Mouse (Mus musculus) hindbrain, embryonic 14.5 days (tissue): ENCODE measurements at regions not wholly inside any gene's neighbourhood (a gene's known extent, or its start where the extent isn't known, plus 50 kb on each side); places are given as distances from the start of the nearest gene placed in this dataset.

Experiments
- ATAC-seq: fragments of 200-750 bp; cut with Nextera tagmentation; 2 replicates; pipeline ENCODE4 v1.8.0; 2017; ENCODE audit warnings: moderate number of reproducible peaks, mild to moderate bottlenecking, moderate TSS enrichment, moderate library complexity; ENCODE audit not compliant: low FRiP score
- DNase-seq: peaks from one replicate; pipeline ENCODE4 v3.0.0-alpha.2; 2015; ENCODE audit warnings: low spot score
- H3K27ac ChIP-seq: fragments of 300-500 bp; sonication (generic); 2 replicates; pipeline ENCODE4 v1.5.1; 2014; ENCODE audit warnings: mild to moderate bottlenecking, moderate library complexity
- H3K27me3 ChIP-seq: fragments of 300-500 bp; sonication (generic); 2 replicates; pipeline ENCODE4 v1.6.1; 2014; ENCODE audit warnings: mild to moderate bottlenecking, low read length, mixed read lengths; ENCODE audit not compliant: control insufficient read depth, insufficient read depth
- H3K36me3 ChIP-seq: fragments of 300-500 bp; sonication (generic); replicated peaks from 2 replicates; pipeline ENCODE4 v1.6.1; 2014; ENCODE audit not compliant: control insufficient read depth, insufficient read depth
- H3K4me1 ChIP-seq: fragments of 300-500 bp; sonication (generic); replicated peaks from 2 replicates; pipeline ENCODE4 v1.6.1; 2014; ENCODE audit warnings: antibody characterized with exemption, low read length, mixed read lengths; ENCODE audit not compliant: control insufficient read depth, insufficient read depth
- H3K4me2 ChIP-seq: fragments of 300-500 bp; sonication (generic); replicated peaks from 2 replicates; pipeline ENCODE4 v1.6.1; 2014; ENCODE audit warnings: mild to moderate bottlenecking, moderate library complexity
- H3K4me3 ChIP-seq: fragments of 300-500 bp; sonication (generic); replicated peaks from 2 replicates; pipeline ENCODE4 v1.5.1; 2014; ENCODE audit warnings: mild to moderate bottlenecking, low read length
- H3K9ac ChIP-seq: fragments of 300-500 bp; sonication (generic); 2 replicates; pipeline ENCODE4 v1.6.1; 2014
- H3K9me3 ChIP-seq: fragments of 300-500 bp; sonication (generic); 2 replicates; pipeline ENCODE4 v1.6.1; 2016; ENCODE audit warnings: low read length; ENCODE audit not compliant: control insufficient read depth
- WGBS: fragments of 180-500 bp; shearing (Covaris S2); extraction: QIAGEN DNeasy Blood & Tissue Kit; methylation state at CpG from one replicate; pipeline ENCODE4 v1.1.7; 2014; 5-methylcytosine and 5-hydroxymethylcytosine counted together

GRCm38 (mm10) chr2:159652243-159652642 lies 681.7 kb downstream of the Gm826 start:
- Histone ChIP-seq H3K9me3 (no peaks in the 10 kb centered on the region), H3K4me3 (no peak overlapping the region), H3K36me3 (no peaks in the 10 kb centered on the region), H3K4me2 (no peak overlapping the region), H3K9ac (no peak overlapping the region), H3K27ac (no peak overlapping the region), H3K4me1 (no peaks in the 10 kb centered on the region), H3K27me3 (no peaks in the 10 kb centered on the region)
- 89% methylated on average over 3 of the region's 3 CpGs for WGBS
- DNase-seq (no peak), ATAC-seq (no peak)

DNA sequence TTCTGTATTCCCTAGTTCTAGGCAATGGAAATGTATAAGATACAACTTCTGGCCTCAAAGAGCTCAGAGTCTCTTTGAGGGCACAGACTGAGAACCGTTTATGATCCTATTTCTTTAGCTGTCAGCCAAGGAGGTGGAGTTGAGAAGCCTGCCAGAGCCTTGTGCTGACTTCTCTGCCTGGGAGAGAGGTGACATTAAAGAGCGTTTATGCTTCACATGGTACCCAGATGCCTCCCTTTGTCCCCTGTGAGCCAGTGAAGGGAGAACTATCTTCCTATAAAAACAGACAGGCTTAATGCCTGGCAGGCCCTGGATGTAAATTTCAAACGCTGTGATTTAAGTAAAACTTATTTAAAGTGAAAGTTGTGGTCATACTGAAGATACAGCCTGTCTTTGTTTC lies 657.1 kb downstream of the Gm826 start:
- Histone ChIP-seq H3K9ac (no peak overlapping the region), H3K4me2 (no peak overlapping the region), H3K9me3 (no peaks in the 10 kb centered on the region), H3K4me1 (no peaks in the 10 kb centered on the region), H3K27ac (no peak overlapping the region), H3K27me3 (no peaks in the 10 kb centered on the region), H3K4me3 (no peak overlapping the region), H3K36me3 (no peaks in the 10 kb centered on the region)
- WGBS = 51% methylated on average over 3 of the region's 3 CpGs
- DNase-seq (no peak), ATAC-seq (no peak)

DNA sequence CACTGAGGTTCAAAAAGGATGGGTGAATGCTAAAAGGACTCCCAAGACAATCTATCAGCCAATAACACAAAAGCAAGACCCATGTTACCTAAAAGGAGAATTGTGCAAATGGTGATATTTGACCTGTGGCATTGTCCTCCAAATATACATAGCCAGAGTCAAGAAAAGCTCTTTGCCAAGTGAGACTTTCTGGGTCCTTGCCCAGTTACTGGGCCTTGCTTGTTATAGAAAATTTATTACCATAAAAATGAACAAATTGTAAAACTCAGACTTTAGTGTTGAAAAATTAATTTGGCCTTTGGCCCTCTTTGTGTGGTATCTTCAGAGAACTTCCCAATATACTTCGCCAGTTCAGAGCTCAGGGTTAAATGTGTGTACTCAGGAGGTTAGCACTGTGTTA lies 653.3 kb downstream of the Gm826 start:
- WGBS = 74% methylated on average over 1 of the region's 1 CpGs

DNA sequence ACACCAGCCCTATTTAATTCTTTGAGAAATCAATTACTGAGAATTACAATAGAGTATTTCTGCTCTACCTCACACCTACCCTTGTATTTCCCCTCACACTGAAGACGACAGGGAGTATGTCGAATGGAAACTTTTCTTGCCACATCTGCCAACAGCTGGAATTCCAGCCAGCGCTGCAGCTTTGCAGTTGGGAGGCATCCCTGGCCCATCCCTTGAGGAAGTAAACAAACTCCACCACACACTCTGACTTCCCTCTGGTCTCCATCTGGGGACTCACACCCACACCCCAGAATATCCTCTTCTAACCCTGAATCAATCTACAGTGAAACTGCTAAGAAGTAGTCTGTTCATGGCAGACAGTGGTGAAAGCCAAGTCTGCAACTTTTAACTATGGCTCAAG lies 630.9 kb downstream of the Gm826 start:
- 83% methylated on average over 3 of the region's 3 CpGs for WGBS
- Histone ChIP-seq H3K9ac (no peak overlapping the region), H3K36me3 (no peaks in the 10 kb centered on the region), H3K27me3 (no peaks in the 10 kb centered on the region), H3K4me2 (no peak overlapping the region), H3K4me3 (no peak overlapping the region), H3K27ac (no peak overlapping the region), H3K9me3 (peaks cover 12% of the 10 kb centered on the region; the same call in 1 of the 2 replicates), H3K4me1 (no peaks in the 10 kb centered on the region)
- DNase-seq = no peak
- no peak for ATAC-seq

More for the DNA sequence above, 653.3 kb downstream of the Gm826 start:
- Histone ChIP-seq H3K4me1 (no peaks in the 10 kb centered on the region), H3K27ac (no peak overlapping the region), H3K9me3 (no peaks in the 10 kb centered on the region), H3K27me3 (no peaks in the 10 kb centered on the region), H3K4me2 (no peak overlapping the region), H3K9ac (no peak overlapping the region), H3K4me3 (no peak overlapping the region), H3K36me3 (no peaks in the 10 kb centered on the region)
- ATAC-seq (no peak), DNase-seq (no peak)

GRCm38 (mm10) chr2:159708141-159708540 lies 625.8 kb downstream of the Gm826 start:
- Histone ChIP-seq H3K4me2 (no peak overlapping the region), H3K36me3 (no peaks in the 10 kb centered on the region), H3K4me1 (no peaks in the 10 kb centered on the region; the same call in 1 of the 2 replicates), H3K4me3 (no peak overlapping the region), H3K9me3 (no peaks in the 10 kb centered on the region), H3K27ac (no peak overlapping the region), H3K9ac (no peak overlapping the region), H3K27me3 (no peaks in the 10 kb centered on the region)
- 83% methylated on average over 2 of the region's 2 CpGs for WGBS
- DNase-seq (no peak), ATAC-seq (no peak)

DNA sequence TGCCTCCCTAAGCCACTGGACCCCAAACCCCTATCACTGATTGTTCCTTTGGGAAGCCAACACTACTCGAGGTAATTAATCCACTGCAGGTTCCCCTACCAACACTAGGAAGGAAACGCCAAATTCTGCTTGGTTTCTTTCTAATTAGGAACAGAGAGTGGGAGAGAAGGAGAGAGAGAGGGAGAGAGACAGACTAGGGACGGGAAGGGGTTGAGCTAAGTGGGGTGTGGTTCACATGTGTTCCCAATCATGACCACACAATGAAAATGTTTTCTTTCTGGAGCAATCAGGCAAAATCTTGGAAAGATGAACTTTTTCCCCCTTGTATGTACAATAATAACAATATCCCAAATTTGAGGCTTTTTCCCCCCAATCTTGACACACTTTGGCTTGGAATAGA lies 619.3 kb downstream of the Gm826 start:
- ATAC-seq = no peak
- Histone ChIP-seq H3K4me2 (no peak overlapping the region), H3K9me3 (no peaks in the 10 kb centered on the region), H3K27me3 (no peaks in the 10 kb centered on the region), H3K9ac (no peak overlapping the region), H3K36me3 (no peaks in the 10 kb centered on the region), H3K27ac (no peak overlapping the region), H3K4me1 (no peaks in the 10 kb centered on the region; the same call in 1 of the 2 replicates), H3K4me3 (no peak overlapping the region)
- 57% methylated on average over 3 of the region's 3 CpGs for WGBS
- no peak for DNase-seq

GRCm38 (mm10) chr2:159718738-159719137 lies 615.2 kb downstream of the Gm826 start:
- Histone ChIP-seq H3K9ac (no peak overlapping the region), H3K36me3 (no peaks in the 10 kb centered on the region), H3K27ac (no peak overlapping the region), H3K9me3 (no peaks in the 10 kb centered on the region), H3K4me3 (no peak overlapping the region), H3K4me1 (no peaks in the 10 kb centered on the region), H3K27me3 (no peaks in the 10 kb centered on the region), H3K4me2 (no peak overlapping the region)
- WGBS = 48% methylated on average over 2 of the region's 2 CpGs
- ATAC-seq (no peak), DNase-seq (no peak)

- Histone ChIP-seq H3K27ac (no peak overlapping the region), H3K4me3 (no peak overlapping the region), H3K9ac (no peak overlapping the region), H3K9me3 (no peaks in the 10 kb centered on the region), H3K4me1 (no peaks in the 10 kb centered on the region), H3K27me3 (no peaks in the 10 kb centered on the region), H3K36me3 (no peaks in the 10 kb centered on the region), H3K4me2 (no peak overlapping the region)
- WGBS = 44% methylated on average over 7 of the region's 7 CpGs
- ATAC-seq (no peak), DNase-seq (no peak)
Measured at GRCm38 (mm10) chr2:159725158-159726076, 608.5 kb downstream of the Gm826 start.

- Histone ChIP-seq H3K4me1 (no peaks in the 10 kb centered on the region), H3K4me2 (no peak overlapping the region), H3K27ac (no peak overlapping the region), H3K36me3 (no peaks in the 10 kb centered on the region), H3K9ac (no peak overlapping the region), H3K4me3 (no peak overlapping the region), H3K9me3 (no peaks in the 10 kb centered on the region), H3K27me3 (no peaks in the 10 kb centered on the region)
- no peak for ATAC-seq
- 92% methylated on average over 3 of the region's 3 CpGs for WGBS
- DNase-seq = no peak
Measured at GRCm38 (mm10) chr2:159729301-159729700, 604.7 kb downstream of the Gm826 start.
